In genomic region chr14:15432396-15432795, GRCm38 (mm10) we compare ENCODE assay signal across 21 mouse cellular contexts. TPM values are rescaled to one million over a fixed set of nuclear protein-coding genes. Genes with fewer than 3 reads are reported as not detected.
DNase-seq lines count a peak whose midpoint lies in the region; ATAC-seq and TF ChIP-seq lines count a peak whose summit lies in the region.
"Had no signal": no experiment of that assay in that cellular context is flagged by ENCODE, and none has a peak within 500 bp of the region (broad histone marks: within the 10 kb centered on the region; RNA-seq: fewer than 3 reads in every experiment).

No protein-coding gene starts in this region.

- WGBS in heart, adult 2 months: 12% methylated on average over 1 of the region's 1 CpGs
- WGBS in heart, embryonic 13.5 days: 3% methylated on average over 1 of the region's 1 CpGs
- WGBS in liver, embryonic 12.5 days (ENCODE audit: insufficient replicate concordance): 9% methylated on average over 1 of the region's 1 CpGs
- WGBS in liver, postnatal 0 days (ENCODE audit: insufficient replicate concordance): 18% methylated on average over 1 of the region's 1 CpGs

- no peaks in the 10 kb centered on the region for H3K9me3 ChIP-seq in heart, embryonic 13.5 days
- no peaks in the 10 kb centered on the region for H3K9me3 ChIP-seq in liver, embryonic 12.5 days (replicated peaks)
- no peaks in the 10 kb centered on the region for H3K9me3 ChIP-seq in liver, postnatal 0 days (ENCODE audit: low read length)
- H3K9me3 ChIP-seq: embryonic facial prominence, embryonic 13.5 days; forebrain, embryonic 12.5 days; hindbrain, embryonic 12.5 days had no signal

- H3K4me3 ChIP-seq in heart, adult 2 months: no peak overlapping the region
- H3K4me3 ChIP-seq in heart, embryonic 13.5 days: no peak overlapping the region
- no peak overlapping the region for H3K4me3 ChIP-seq in liver, embryonic 12.5 days
- H3K4me3 ChIP-seq in liver, postnatal 0 days (ENCODE audit: low read depth, low read length): no peak overlapping the region
- H3K4me3 ChIP-seq: embryonic facial prominence, embryonic 13.5 days; forebrain, embryonic 12.5 days; hindbrain, embryonic 12.5 days had no signal

- ATAC-seq in heart, embryonic 13.5 days (ENCODE audit: extremely low read depth, insufficient number of reproducible peaks, low FRiP score, low TSS enrichment): no peak
- peak; percentile 85 for ATAC-seq in liver, embryonic 12.5 days
- no peak for ATAC-seq in liver, postnatal 0 days
- ATAC-seq: activated CD4-positive, CD25-positive, alpha-beta regulatory T cell, adult 4 months; forebrain, embryonic 16.5 days; hindbrain, embryonic 16.5 days; Patski had no signal

- TF ChIP-seq POLR2A in heart, adult 2 months (IDR thresholded peaks at IDR 0.05; ENCODE audit: insufficient read depth, low read depth, low read length): no peak

- peak overlapping the region; percentile 26; the same call in 1 of the 2 replicates for H3K27ac ChIP-seq in heart, adult 2 months
- H3K27ac ChIP-seq in heart, embryonic 13.5 days (replicated peaks): peak overlapping the region; percentile 48
- H3K27ac ChIP-seq in liver, embryonic 12.5 days: no peak overlapping the region
- no peak overlapping the region for H3K27ac ChIP-seq in liver, postnatal 0 days (ENCODE audit: low read depth)
- H3K27ac ChIP-seq: embryonic facial prominence, embryonic 13.5 days; forebrain, embryonic 12.5 days; hindbrain, embryonic 12.5 days had no signal

- H3K9ac ChIP-seq in heart, adult 2 months (ENCODE audit: low read depth, low read length): no peak overlapping the region
- no peak overlapping the region for H3K9ac ChIP-seq in heart, embryonic 13.5 days
- no peak overlapping the region for H3K9ac ChIP-seq in liver, embryonic 12.5 days
- no peak overlapping the region for H3K9ac ChIP-seq in liver, postnatal 0 days (replicated peaks)
- H3K9ac ChIP-seq: embryonic facial prominence, embryonic 13.5 days; forebrain, embryonic 12.5 days; hindbrain, embryonic 12.5 days had no signal

- TF ChIP-seq EP300 in heart, adult 2 months (IDR thresholded peaks at IDR 0.05; ENCODE audit: insufficient read depth, low read depth, low read length): no peak
- TF ChIP-seq EP300 in liver, postnatal 0 days (IDR thresholded peaks at IDR 0.05; ENCODE audit: low read depth): no peak

- intact Hi-C loops in heart, adult 2 months (cut with DNase I): loop anchor here (5.0 to 10.0 kb wide), 4 partner anchors 40 to 932 kb away; partner anchors contain the start of gene Top2b
- intact Hi-C loops in heart, postnatal 14 days (cut with DNase I): no loop called here
- intact Hi-C loops in heart, postnatal 36 days (cut with DNase I): loop anchor here (10.0 kb wide), 1 partner anchor 952 kb away; no protein-coding TSS in a partner anchor

- no peaks in the 10 kb centered on the region for H3K27me3 ChIP-seq in heart, adult 2 months (ENCODE audit: control insufficient read depth, insufficient read depth, low read length)
- no peaks in the 10 kb centered on the region for H3K27me3 ChIP-seq in heart, embryonic 13.5 days (replicated peaks)
- H3K27me3 ChIP-seq in liver, embryonic 12.5 days (replicated peaks): peaks cover 12% of the 10 kb centered on the region
- H3K27me3 ChIP-seq in liver, postnatal 0 days (ENCODE audit: insufficient read depth, low read length): peaks cover 3% of the 10 kb centered on the region; the same call in 1 of the 2 replicates
- H3K27me3 ChIP-seq: Patski had no signal

- H3K4me2 ChIP-seq in heart, embryonic 13.5 days: no peak overlapping the region
- H3K4me2 ChIP-seq in liver, embryonic 12.5 days: no peak overlapping the region
- H3K4me2 ChIP-seq in liver, postnatal 0 days (ENCODE audit: low read depth, low read length): no peak overlapping the region
- H3K4me2 ChIP-seq: embryonic facial prominence, embryonic 13.5 days; forebrain, embryonic 12.5 days; hindbrain, embryonic 12.5 days had no signal

- H3K36me3 ChIP-seq in heart, adult 2 months (ENCODE audit: control insufficient read depth, insufficient read depth, low read length): peaks cover 23% of the 10 kb centered on the region
- no peaks in the 10 kb centered on the region for H3K36me3 ChIP-seq in heart, embryonic 13.5 days
- no peaks in the 10 kb centered on the region for H3K36me3 ChIP-seq in liver, embryonic 12.5 days
- H3K36me3 ChIP-seq in liver, postnatal 0 days (replicated peaks; ENCODE audit: insufficient read depth, low read length): no peaks in the 10 kb centered on the region
- H3K36me3 ChIP-seq: embryonic facial prominence, embryonic 13.5 days; forebrain, embryonic 12.5 days; hindbrain, embryonic 12.5 days had no signal

- H3K4me1 ChIP-seq in heart, adult 2 months (ENCODE audit: control insufficient read depth, insufficient read depth, low read length): peaks cover 10% of the 10 kb centered on the region
- peaks cover 14% of the 10 kb centered on the region for H3K4me1 ChIP-seq in heart, embryonic 13.5 days
- 0 out of 2 replicates have a peak, but pooled peaks cover 5% of the 10 kb centered on the region for H3K4me1 ChIP-seq in liver, embryonic 12.5 days
- H3K4me1 ChIP-seq in liver, postnatal 0 days (ENCODE audit: insufficient read depth): no peaks in the 10 kb centered on the region
- H3K4me1 ChIP-seq: forebrain, embryonic 12.5 days had no signal

- H3K79me2 ChIP-seq in heart, adult 2 months (replicated peaks; ENCODE audit: control insufficient read depth, insufficient read depth, low read length): peaks cover 2% of the 10 kb centered on the region

- no peak for DNase-seq in heart, adult 2 months
- DNase-seq in heart, postnatal 14 days: no peak
- DNase-seq in heart, postnatal 36 days: no peak
- DNase-seq in liver, postnatal 0 days: no peak
- no peak for DNase-seq in kidney, postnatal 10 days
- DNase-seq: adrenal gland, postnatal 14 days; cerebellum, adult 11-12 months; cerebellum, adult 9-10 months; gastrocnemius, postnatal 10 days; kidney, adult 11 months had no signal

- no peak for TF ChIP-seq CTCF in heart, adult 2 months (IDR thresholded peaks at IDR 0.05)
- no peak for TF ChIP-seq CTCF in liver, postnatal 0 days (IDR thresholded peaks at IDR 0.05; ENCODE audit: low read depth)

RNA-seq across cellular contexts. Expression of gene Lrrc3b, which starts 6.4 kb away (rescaled TPM):
- total RNA-seq in heart, adult 2 months (2021): 10 to 100 TPM; 31.7 to 32.0 TPM
- 39.8 and 74.0 TPM in 2 replicates for polyA plus RNA-seq in heart, adult 2 months (2012; rRNA removed)
- 10 to 100 TPM; 27.4 to 32.3 TPM for total RNA-seq in heart, postnatal 14 days (2021)
- polyA plus RNA-seq in heart, embryonic 13.5 days (2015; fragmentation: Nextera tagmentation; extraction: Ambion mirVana): 5.1 and 7.6 TPM in 2 replicates
- 10 to 100 TPM; 20.5 to 34.4 TPM for total RNA-seq in heart, postnatal 36 days (2021)
- polyA plus RNA-seq in liver, embryonic 12.5 days (2016; fragmentation: Nextera tagmentation; extraction: Ambion mirVana): 0.33 and 0.58 TPM in 2 replicates
- polyA plus RNA-seq in liver, postnatal 0 days (2015; fragmentation: Nextera tagmentation; extraction: Ambion mirVana): not detected in 2 replicates
- total RNA-seq: MEL had no signal
- polyA plus RNA-seq: activated CD4-positive, CD25-positive, alpha-beta regulatory T cell, adult 4 months; C2C12; Patski had no signal

Comparison
In these comparisons a context has a peak if more than half of its experiments do, and no peak if none do; other contexts are left out.
1. H3K27ac ChIP-seq: peak in heart, adult 2 months (single experiment) and heart, embryonic 13.5 days (single experiment); none in liver, embryonic 12.5 days (single experiment) and liver, postnatal 0 days (single experiment).